Mouse (Mus musculus): ENCODE measurements around the gene Brd2. TPM values are rescaled to one million over a fixed set of nuclear protein-coding genes. Genes with fewer than 3 reads are reported as not detected.
A peak's percentile ranks its signal among the peaks of the same experiment; 100 is the strongest.

Gene Brd2
- polyA plus RNA-seq, 1 experiment from 2014 or later, result 35.8 TPM

DNA sequence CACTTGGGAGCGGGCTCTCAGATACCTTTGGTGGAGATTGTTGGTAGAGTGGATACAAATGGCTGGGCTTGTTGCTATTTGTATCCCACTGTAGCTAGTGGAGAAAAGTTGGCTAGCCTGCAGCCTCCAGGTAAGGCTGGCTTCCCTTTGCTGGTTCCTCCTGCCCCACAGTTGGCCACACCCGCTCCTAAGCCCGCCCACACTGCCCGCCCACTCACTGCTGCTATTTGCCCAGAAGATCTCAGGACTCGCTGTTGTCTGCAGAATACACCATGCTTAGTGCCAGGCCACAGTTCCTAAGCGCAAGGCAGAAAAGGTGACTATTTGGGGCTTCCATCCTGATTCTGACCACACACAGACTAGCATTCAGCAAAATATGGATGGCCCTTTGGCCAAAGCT lies 5.0 kb upstream of the Brd2 start:
- peaks cover 12% of the 10 kb centered on the region for H3K27me3 ChIP-seq (ENCODE audit: control insufficient read depth, insufficient read depth, low read depth, low read length)
- ATAC-seq (ENCODE audit: low read depth), result peak; percentile 26; the same call in 1 of the 2 replicates
- H3K27ac ChIP-seq (ENCODE audit: low read length), result no peak overlapping the region; the same call in 1 of the 2 replicates
- no peaks in the 10 kb centered on the region for H3K36me3 ChIP-seq (ENCODE audit: control insufficient read depth, insufficient read depth)
- peaks cover 42% of the 10 kb centered on the region for H3K4me1 ChIP-seq (ENCODE audit: control insufficient read depth, low read depth, low read length)
- H3K9me3 ChIP-seq (replicated peaks; ENCODE audit: control insufficient read depth, low read length), result no peaks in the 10 kb centered on the region
- H3K4me3 ChIP-seq (ENCODE audit: low read depth, low read length), result no peak overlapping the region
- no peak overlapping the region for H3K4me2 ChIP-seq (ENCODE audit: low read depth, low read length)
- WGBS (ENCODE audit: insufficient replicate concordance), result 10% methylated on average over 6 of the region's 6 CpGs
- H3K9ac ChIP-seq (ENCODE audit: low read depth, low read length), result no peak overlapping the region

- no peak for ATAC-seq (ENCODE audit: low read depth)
- 65% methylated on average over 9 of the region's 9 CpGs for WGBS (ENCODE audit: insufficient replicate concordance)
- H3K4me2 ChIP-seq (ENCODE audit: low read depth, low read length), result no peak overlapping the region
Observed at GRCm38 (mm10) chr17:34126826-34127420, 4.5 kb upstream of the Brd2 start.

DNA sequence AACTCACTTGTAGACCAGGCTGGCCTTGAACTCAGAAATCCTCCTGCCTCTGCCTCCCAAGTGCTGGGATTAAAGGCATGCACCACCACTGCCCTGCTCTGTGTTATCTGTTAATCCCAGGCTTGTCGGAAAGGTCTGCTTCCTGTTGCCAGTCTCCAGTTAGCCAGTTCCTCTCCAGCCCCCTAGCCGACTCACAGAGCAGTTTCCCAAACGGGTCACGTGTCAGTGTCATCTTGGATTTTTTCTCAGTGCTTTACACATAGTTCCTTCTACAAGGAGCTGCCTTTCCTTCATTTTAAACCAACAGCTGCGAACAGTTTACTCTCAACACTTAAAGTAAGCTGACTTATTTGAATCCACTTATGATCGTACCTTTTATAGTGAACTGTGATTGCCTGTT lies 2.2 kb upstream of the Brd2 start:
- 27% methylated on average over 6 of the region's 6 CpGs for WGBS (ENCODE audit: insufficient replicate concordance)
- Histone ChIP-seq H3K27me3 (ENCODE audit: control insufficient read depth, insufficient read depth, low read depth, low read length) (peaks cover 12% of the 10 kb centered on the region), H3K4me3 (ENCODE audit: low read depth, low read length) (no peak overlapping the region), H3K9me3 (replicated peaks; ENCODE audit: control insufficient read depth, low read length) (no peaks in the 10 kb centered on the region), H3K4me1 (ENCODE audit: control insufficient read depth, low read depth, low read length) (peaks cover 53% of the 10 kb centered on the region), H3K9ac (ENCODE audit: low read depth, low read length) (no peak overlapping the region), H3K27ac (ENCODE audit: low read length) (peak overlapping the region; percentile 39), H3K4me2 (ENCODE audit: low read depth, low read length) (peak overlapping the region; percentile 11; the same call in 1 of the 2 replicates), H3K36me3 (ENCODE audit: control insufficient read depth, insufficient read depth) (no peaks in the 10 kb centered on the region)
- ATAC-seq (ENCODE audit: low read depth), result no peak

More at GRCm38 (mm10) chr17:34126826-34127420, 4.5 kb upstream of the Brd2 start:
- peaks cover 43% of the 10 kb centered on the region for H3K4me1 ChIP-seq (ENCODE audit: control insufficient read depth, low read depth, low read length)
- H3K27me3 ChIP-seq (ENCODE audit: control insufficient read depth, insufficient read depth, low read depth, low read length), result peaks cover 12% of the 10 kb centered on the region
- peak overlapping the region; percentile 12; the same call in 1 of the 2 replicates for H3K27ac ChIP-seq (ENCODE audit: low read length)
- no peak overlapping the region for H3K4me3 ChIP-seq (ENCODE audit: low read depth, low read length)
- no peaks in the 10 kb centered on the region for H3K9me3 ChIP-seq (replicated peaks; ENCODE audit: control insufficient read depth, low read length)
- no peak overlapping the region for H3K9ac ChIP-seq (ENCODE audit: low read depth, low read length)
- no peaks in the 10 kb centered on the region for H3K36me3 ChIP-seq (ENCODE audit: control insufficient read depth, insufficient read depth)

- Histone ChIP-seq H3K9ac (ENCODE audit: low read depth, low read length) (peak overlapping the region; percentile 97), H3K36me3 (ENCODE audit: control insufficient read depth, insufficient read depth) (peaks cover 5% of the 10 kb centered on the region), H3K9me3 (replicated peaks; ENCODE audit: control insufficient read depth, low read length) (no peaks in the 10 kb centered on the region), H3K27ac (ENCODE audit: low read length) (peak overlapping the region; percentile 100), H3K27me3 (ENCODE audit: control insufficient read depth, insufficient read depth, low read depth, low read length) (peaks cover 2% of the 10 kb centered on the region), H3K4me3 (ENCODE audit: low read depth, low read length) (peak overlapping the region; percentile 99), H3K4me1 (ENCODE audit: control insufficient read depth, low read depth, low read length) (peaks cover 51% of the 10 kb centered on the region), H3K4me2 (ENCODE audit: low read depth, low read length) (peak overlapping the region; percentile 100)
- WGBS (ENCODE audit: insufficient replicate concordance), result 25% methylated on average over 2 of the region's 2 CpGs
- ATAC-seq (ENCODE audit: low read depth), result no peak
Observed at GRCm38 (mm10) chr17:34123518-34123917, 1.1 kb upstream of the Brd2 start.

GRCm38 (mm10) chr17:34123111-34123510 lies 677 bp upstream of the Brd2 start:
- peaks cover 9% of the 10 kb centered on the region for H3K36me3 ChIP-seq (ENCODE audit: control insufficient read depth, insufficient read depth)
- peak overlapping the region; percentile 100 for H3K4me2 ChIP-seq (ENCODE audit: low read depth, low read length)
- H3K27me3 ChIP-seq (ENCODE audit: control insufficient read depth, insufficient read depth, low read depth, low read length), result no peaks in the 10 kb centered on the region
- ATAC-seq (ENCODE audit: low read depth), result no peak
- no peaks in the 10 kb centered on the region for H3K9me3 ChIP-seq (replicated peaks; ENCODE audit: control insufficient read depth, low read length)
- peak overlapping the region; percentile 100 for H3K27ac ChIP-seq (ENCODE audit: low read length)
- H3K9ac ChIP-seq (ENCODE audit: low read depth, low read length), result peak overlapping the region; percentile 97
- WGBS (ENCODE audit: insufficient replicate concordance), result under 1% methylated on average over 7 of the region's 7 CpGs
- peaks cover 49% of the 10 kb centered on the region for H3K4me1 ChIP-seq (ENCODE audit: control insufficient read depth, low read depth, low read length)
- peak overlapping the region; percentile 99 for H3K4me3 ChIP-seq (ENCODE audit: low read depth, low read length)

DNA sequence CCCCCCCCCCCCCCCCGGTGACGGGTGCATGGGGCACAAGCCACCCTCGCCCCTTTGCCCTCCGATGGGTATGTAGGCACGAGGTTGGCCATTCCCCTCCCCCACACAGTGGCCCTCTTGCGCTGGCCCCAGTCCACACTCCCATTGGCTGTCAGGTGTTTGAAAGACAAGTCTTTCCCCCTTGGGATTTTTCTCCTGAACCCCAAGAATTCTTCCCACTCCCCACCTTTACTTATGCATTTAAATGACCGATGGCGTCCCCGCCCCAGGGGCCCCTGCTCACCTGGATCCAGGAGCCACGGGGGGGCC lies 601 bp downstream of the Brd2 start:
- H3K27me3 ChIP-seq (ENCODE audit: control insufficient read depth, insufficient read depth, low read depth, low read length), result no peaks in the 10 kb centered on the region
- H3K4me1 ChIP-seq (ENCODE audit: control insufficient read depth, low read depth, low read length), result peaks cover 43% of the 10 kb centered on the region
- peaks cover 15% of the 10 kb centered on the region for H3K36me3 ChIP-seq (ENCODE audit: control insufficient read depth, insufficient read depth)
- ATAC-seq (ENCODE audit: low read depth), result no peak
- under 1% methylated on average over 6 of the region's 10 CpGs for WGBS (ENCODE audit: insufficient replicate concordance)
- peak overlapping the region; percentile 97 for H3K9ac ChIP-seq (ENCODE audit: low read depth, low read length)
- H3K4me2 ChIP-seq (ENCODE audit: low read depth, low read length), result peak overlapping the region; percentile 100
- H3K4me3 ChIP-seq (ENCODE audit: low read depth, low read length), result peak overlapping the region; percentile 99
- H3K9me3 ChIP-seq (replicated peaks; ENCODE audit: control insufficient read depth, low read length), result no peaks in the 10 kb centered on the region
- H3K27ac ChIP-seq (ENCODE audit: low read length), result peak overlapping the region; percentile 100

GRCm38 (mm10) chr17:34121172-34121878 lies 1.1 kb downstream of the Brd2 start:
- H3K4me3 ChIP-seq (ENCODE audit: low read depth, low read length), result peak overlapping the region; percentile 99
- peak overlapping the region; percentile 100 for H3K27ac ChIP-seq (ENCODE audit: low read length)
- peaks cover 20% of the 10 kb centered on the region for H3K36me3 ChIP-seq (ENCODE audit: control insufficient read depth, insufficient read depth)
- no peaks in the 10 kb centered on the region for H3K27me3 ChIP-seq (ENCODE audit: control insufficient read depth, insufficient read depth, low read depth, low read length)
- H3K4me1 ChIP-seq (ENCODE audit: control insufficient read depth, low read depth, low read length), result peaks cover 43% of the 10 kb centered on the region
- under 1% methylated on average over 34 of the region's 35 CpGs for WGBS (ENCODE audit: insufficient replicate concordance)
- H3K4me2 ChIP-seq (ENCODE audit: low read depth, low read length), result peak overlapping the region; percentile 100
- no peak for ATAC-seq (ENCODE audit: low read depth)
- H3K9ac ChIP-seq (ENCODE audit: low read depth, low read length), result peak overlapping the region; percentile 97
- no peaks in the 10 kb centered on the region for H3K9me3 ChIP-seq (replicated peaks; ENCODE audit: control insufficient read depth, low read length)

- H3K27me3 ChIP-seq (ENCODE audit: control insufficient read depth, insufficient read depth, low read depth, low read length), result no peaks in the 10 kb centered on the region
- H3K9ac ChIP-seq (ENCODE audit: low read depth, low read length), result peak overlapping the region; percentile 97
- WGBS (ENCODE audit: insufficient replicate concordance), result 2% methylated on average over 26 of the region's 31 CpGs
- peak overlapping the region; percentile 100 for H3K27ac ChIP-seq (ENCODE audit: low read length)
- no peaks in the 10 kb centered on the region for H3K9me3 ChIP-seq (replicated peaks; ENCODE audit: control insufficient read depth, low read length)
- H3K4me1 ChIP-seq (ENCODE audit: control insufficient read depth, low read depth, low read length), result peaks cover 46% of the 10 kb centered on the region
- peak; percentile 32 for ATAC-seq (ENCODE audit: low read depth)
- H3K4me2 ChIP-seq (ENCODE audit: low read depth, low read length), result peak overlapping the region; percentile 100
- peak overlapping the region; percentile 99 for H3K4me3 ChIP-seq (ENCODE audit: low read depth, low read length)
- peaks cover 25% of the 10 kb centered on the region for H3K36me3 ChIP-seq (ENCODE audit: control insufficient read depth, insufficient read depth)
Observed at GRCm38 (mm10) chr17:34120814-34121171, 1.6 kb downstream of the Brd2 start.

GRCm38 (mm10) chr17:34120180-34120723 lies 2.2 kb downstream of the Brd2 start:
- WGBS (ENCODE audit: insufficient replicate concordance), result under 1% methylated on average over 38 of the region's 42 CpGs
- H3K4me1 ChIP-seq (ENCODE audit: control insufficient read depth, low read depth, low read length), result peaks cover 50% of the 10 kb centered on the region
- H3K4me2 ChIP-seq (ENCODE audit: low read depth, low read length), result peak overlapping the region; percentile 100
- peaks cover 30% of the 10 kb centered on the region for H3K36me3 ChIP-seq (ENCODE audit: control insufficient read depth, insufficient read depth)
- peak overlapping the region; percentile 97 for H3K9ac ChIP-seq (ENCODE audit: low read depth, low read length)
- peak; percentile 11 for ATAC-seq (ENCODE audit: low read depth)
- H3K9me3 ChIP-seq (replicated peaks; ENCODE audit: control insufficient read depth, low read length), result no peaks in the 10 kb centered on the region
- H3K27me3 ChIP-seq (ENCODE audit: control insufficient read depth, insufficient read depth, low read depth, low read length), result no peaks in the 10 kb centered on the region
- H3K27ac ChIP-seq (ENCODE audit: low read length), result peak overlapping the region; percentile 100
- H3K4me3 ChIP-seq (ENCODE audit: low read depth, low read length), result peak overlapping the region; percentile 99
